Mouse (Mus musculus) lung, adult 2 months (tissue): Measurements from ENCODE around the gene Gm49721.
"Not testable (repeated sequence)": the region's sequence is repeated elsewhere in the genome, so short reads cannot be mapped to it uniquely, and the experiment has no call there.

Source experiments
- CTCF ChIP-seq: fragments of 200-500 bp; IDR thresholded peaks from 2 replicates; pipeline ENCODE4 v1.5.1; 2011; ENCODE audit warnings: mild to moderate bottlenecking, low read length, control low read depth; ENCODE audit not compliant: insufficient read depth
- POLR2A ChIP-seq: fragments of 200-500 bp; IDR thresholded peaks from 2 replicates; pipeline ENCODE4 v1.6.1; 2011; ENCODE audit warnings: low read depth, mild to moderate bottlenecking, control low read depth, low read length, borderline replicate concordance; ENCODE audit errors: extremely low read depth

DNA sequence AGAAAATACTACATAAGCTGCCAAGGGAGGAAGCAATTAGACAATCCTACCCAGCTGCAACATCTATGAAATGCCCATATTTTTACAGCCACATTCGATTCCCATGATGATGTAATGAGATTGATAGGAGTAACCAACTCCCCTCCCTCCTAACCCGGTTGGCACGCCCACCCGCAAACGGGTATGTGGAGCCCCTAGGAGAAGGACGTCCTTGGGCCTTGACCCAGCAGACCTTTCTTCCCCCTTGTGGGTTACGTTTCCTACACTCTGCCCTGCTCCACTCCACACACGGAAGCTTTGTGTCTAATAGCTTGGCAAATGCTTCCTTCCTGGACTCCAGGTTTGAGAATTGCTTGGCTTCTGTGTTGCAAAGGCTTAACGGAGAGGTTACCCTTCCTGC is 31.2 kb downstream of the Gm49721 start:
- TF ChIP-seq CTCF, POLR2A: not testable (repeated sequence)
